Mouse (Mus musculus) lung, embryonic 14.5 days (tissue): ENCODE results near the gene Cry1. TPM values are rescaled to one million over a fixed set of nuclear protein-coding genes. Genes with fewer than 3 reads are reported as not detected.
A peak's percentile ranks its signal among the peaks of the same experiment; 100 is the strongest.

ENCODE experiments used
- ATAC-seq: fragments of 200-750 bp; cut with Nextera tagmentation; 2 replicates; pipeline ENCODE4 v1.8.0; 2017; ENCODE audit warnings: mild to moderate bottlenecking, moderate TSS enrichment, moderate library complexity; ENCODE audit not compliant: insufficient read depth
- DNase-seq: peaks from one replicate; pipeline ENCODE4 v3.0.0-alpha.2; 2015
- H3K27ac ChIP-seq: fragments of 300-500 bp; sonication (generic); 2 replicates; pipeline ENCODE4 v1.5.1; 2014; ENCODE audit warnings: low read depth, mild to moderate bottlenecking, moderate library complexity
- H3K27me3 ChIP-seq: fragments of 300-500 bp; sonication (generic); 2 replicates; pipeline ENCODE4 v1.6.1; 2014; ENCODE audit warnings: low read length, control low read depth; ENCODE audit not compliant: insufficient read depth
- H3K36me3 ChIP-seq: fragments of 300-500 bp; sonication (generic); 2 replicates; pipeline ENCODE4 v1.6.1; 2014; ENCODE audit warnings: control low read depth; ENCODE audit not compliant: insufficient read depth
- H3K4me1 ChIP-seq: fragments of 300-500 bp; sonication (generic); 2 replicates; pipeline ENCODE4 v1.6.1; 2014; ENCODE audit warnings: antibody characterized with exemption, control low read depth; ENCODE audit not compliant: insufficient read depth
- H3K4me2 ChIP-seq: fragments of 300-500 bp; sonication (generic); 2 replicates; pipeline ENCODE4 v1.6.1; 2014; ENCODE audit warnings: mild to moderate bottlenecking
- H3K4me3 ChIP-seq: fragments of 300-500 bp; sonication (generic); 2 replicates; pipeline ENCODE4 v1.5.1; 2014; ENCODE audit warnings: low read depth, low read length
- H3K9ac ChIP-seq: fragments of 300-500 bp; sonication (generic); 2 replicates; pipeline ENCODE4 v1.6.1; 2014
- H3K9me3 ChIP-seq: fragments of 300-500 bp; sonication (generic); 2 replicates; pipeline ENCODE4 v1.6.1; 2016; ENCODE audit warnings: low read depth, low read length, control low read depth
- CTCF ChIP-seq: IDR thresholded peaks from 2 replicates; pipeline ENCODE4 v1.5.1; 2016; ENCODE audit warnings: antibody characterized with exemption, low read depth
- WGBS: fragments of 180-500 bp; shearing (Covaris S2); extraction: QIAGEN DNeasy Blood & Tissue Kit; methylation state at CpG from one replicate; pipeline ENCODE4 v1.1.7; 2014; 5-methylcytosine and 5-hydroxymethylcytosine counted together
- polyA plus RNA-seq: library from polyadenylated mRNA; unstranded; fragments of >200 nt; fragmentation: Nextera tagmentation; extraction: Ambion mirVana; gene quantifications from 2 replicates; pipeline ENCODE4 v1.2.1, GENCODE M21; 2014

Cry1 gene
- polyA plus RNA-seq, 1 experiment from 2014 or later: 34.6 TPM

DNA sequence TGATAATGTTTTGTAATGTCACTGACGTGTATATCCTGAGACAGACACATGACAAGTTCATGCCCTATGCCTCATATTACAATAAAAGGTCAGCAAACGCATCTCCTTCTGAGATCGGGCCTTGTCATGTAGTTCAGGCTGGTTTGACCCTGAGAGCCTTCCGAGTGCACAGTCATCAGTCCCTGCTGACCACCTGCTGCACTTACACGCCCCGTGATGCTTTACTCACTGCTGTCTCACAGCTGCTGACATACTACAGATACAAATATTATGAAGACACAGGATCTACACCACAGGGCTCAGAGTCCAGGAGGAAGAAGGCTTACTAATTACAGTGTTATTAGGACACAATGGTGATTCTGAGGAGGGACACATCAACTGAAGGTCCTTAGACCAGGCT is 48.3 kb downstream of the Cry1 start:
- DNase-seq (no peak), ATAC-seq (no peak)
- Histone ChIP-seq H3K36me3 (peaks cover 16% of the 10 kb centered on the region; the same call in 1 of the 2 replicates), H3K27me3 (no peaks in the 10 kb centered on the region), H3K27ac (no peak overlapping the region), H3K4me1 (no peaks in the 10 kb centered on the region), H3K9me3 (no peaks in the 10 kb centered on the region), H3K4me3 (no peak overlapping the region), H3K4me2 (no peak overlapping the region), H3K9ac (no peak overlapping the region)
- WGBS: 78% methylated on average over 6 of the region's 6 CpGs
- TF ChIP-seq CTCF: no peak

GRCm38 (mm10) chr10:85128453-85128852 is 56.4 kb downstream of the Cry1 start:
- Histone ChIP-seq H3K36me3 (peaks cover 6% of the 10 kb centered on the region; the same call in 1 of the 2 replicates), H3K27ac (no peak overlapping the region), H3K27me3 (no peaks in the 10 kb centered on the region), H3K9me3 (no peaks in the 10 kb centered on the region), H3K9ac (no peak overlapping the region), H3K4me3 (peak overlapping the region; percentile 59), H3K4me2 (peak overlapping the region; percentile 61), H3K4me1 (0 out of 2 replicates have a peak, but pooled peaks cover 4% of the 10 kb centered on the region)
- ATAC-seq (peak; percentile 32; the same call in 1 of the 2 replicates), DNase-seq (peak; percentile 63)
- 17% methylated on average over 7 of the region's 7 CpGs for WGBS
- TF ChIP-seq CTCF: no peak

- peak within 1 kb of the TSS; percentile 62 for H3K9ac ChIP-seq
- H3K4me3 ChIP-seq: peak within 1 kb of the TSS; percentile 59
- TF ChIP-seq CTCF: peak; percentile 40; the same call in 1 of the 2 replicates
- ATAC-seq (peak; percentile 100), DNase-seq (peak; percentile 98)
- no peak within 1 kb of the TSS for H3K27ac ChIP-seq
- no peaks in the 10 kb centered on the region for H3K27me3 ChIP-seq
- H3K4me2 ChIP-seq: peak within 1 kb of the TSS; percentile 61
- H3K4me1 ChIP-seq: 0 out of 2 replicates have a peak, but pooled peaks cover 4% of the 10 kb centered on the region
- peaks cover 6% of the 10 kb centered on the region; the same call in 1 of the 2 replicates for H3K36me3 ChIP-seq
- H3K9me3 ChIP-seq: no peaks in the 10 kb centered on the region
- 8% methylated on average over 20 of the region's 20 CpGs for WGBS
These were observed 57.2 kb downstream of the Cry1 start, which contains the start of gene Mterf2 for GRCm38 (mm10) chr10:85127395-85128287. TSS of gene Mterf2 (minus strand) at chr10:85128027.

DNA sequence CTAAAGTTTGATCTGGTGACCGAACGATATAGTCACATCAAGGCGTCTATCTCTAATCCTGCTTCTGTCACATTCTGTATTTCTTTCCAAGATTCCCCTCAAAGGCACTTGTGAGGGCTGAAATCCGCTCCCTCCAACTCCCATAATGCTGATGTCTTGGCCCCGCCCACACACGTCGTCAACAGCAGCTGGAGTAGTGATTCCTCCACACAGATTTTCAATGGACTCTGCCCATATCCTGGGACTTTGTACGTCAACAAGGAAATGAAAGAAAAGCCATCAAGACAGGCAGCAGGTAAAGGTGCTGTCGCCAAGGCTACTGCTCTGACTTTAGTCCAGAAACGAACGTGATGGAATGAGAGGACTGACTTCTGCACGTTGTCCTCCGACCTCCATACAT is 59.7 kb downstream of the Cry1 start:
- Histone ChIP-seq H3K27me3 (no peaks in the 10 kb centered on the region), H3K9me3 (no peaks in the 10 kb centered on the region), H3K4me2 (no peak overlapping the region), H3K4me1 (0 out of 2 replicates have a peak, but pooled peaks cover 4% of the 10 kb centered on the region), H3K4me3 (no peak overlapping the region), H3K9ac (no peak overlapping the region), H3K27ac (no peak overlapping the region), H3K36me3 (peaks cover 23% of the 10 kb centered on the region)
- no peak for TF ChIP-seq CTCF
- 81% methylated on average over 13 of the region's 13 CpGs for WGBS
- ATAC-seq (no peak), DNase-seq (no peak)

GRCm38 (mm10) chr10:85114409-85114808 is 70.5 kb downstream of the Cry1 start:
- 73% methylated on average over 4 of the region's 4 CpGs for WGBS
- Histone ChIP-seq H3K4me2 (no peak overlapping the region), H3K9ac (no peak overlapping the region), H3K4me1 (no peaks in the 10 kb centered on the region), H3K27ac (no peak overlapping the region), H3K4me3 (no peak overlapping the region), H3K27me3 (no peaks in the 10 kb centered on the region), H3K9me3 (no peaks in the 10 kb centered on the region), H3K36me3 (peaks cover 35% of the 10 kb centered on the region)
- TF ChIP-seq CTCF: no peak
- no peak for DNase-seq
- no peak for ATAC-seq

DNA sequence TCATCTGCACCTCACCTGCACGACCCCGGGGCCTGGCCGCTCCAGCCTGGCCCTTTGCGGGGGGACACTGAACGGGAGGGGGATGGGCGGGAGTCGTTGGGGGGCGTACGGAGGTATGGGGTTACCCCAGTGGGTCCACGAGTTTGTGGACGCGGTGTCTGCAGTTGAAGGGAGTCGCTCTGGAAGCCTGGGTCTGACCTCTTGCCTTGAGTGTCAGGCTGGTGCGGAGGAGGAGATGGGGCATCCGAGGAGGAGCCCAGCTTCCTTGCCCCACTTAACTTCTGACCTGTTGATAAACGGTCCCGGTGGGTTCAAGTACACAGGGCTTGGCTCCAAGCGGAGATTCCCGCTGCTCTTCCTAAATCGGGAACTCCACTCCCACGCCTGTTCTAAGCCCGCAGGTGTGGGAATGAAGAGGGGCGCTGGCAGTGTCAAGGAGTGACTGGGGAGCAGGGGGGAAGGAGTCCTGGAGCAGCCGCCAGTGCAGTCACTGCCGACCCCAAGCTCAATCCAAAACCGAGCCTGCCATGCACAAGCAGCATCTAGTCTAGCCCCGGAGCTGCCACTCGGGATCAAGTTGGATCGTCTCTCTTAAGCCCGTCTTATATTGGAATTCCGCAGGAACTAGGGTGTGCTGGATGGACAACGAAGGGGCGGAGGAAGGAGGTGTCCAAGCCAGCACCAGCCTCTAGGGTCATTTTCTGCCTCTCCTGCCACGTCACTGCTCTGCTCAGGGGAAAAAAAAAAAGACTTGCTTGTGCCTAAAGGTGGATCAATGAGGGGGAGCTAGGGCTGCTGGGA is 81.6 kb downstream of the Cry1 start:
- H3K36me3 ChIP-seq: no peaks in the 10 kb centered on the region
- H3K27ac ChIP-seq: peak overlapping the region; percentile 77
- under 1% methylated on average over 34 of the region's 34 CpGs for WGBS
- DNase-seq (peak; percentile 69), ATAC-seq (peak; percentile 52)
- TF ChIP-seq CTCF: 0 out of 2 replicates have a peak, but pooled peaks have one; percentile 19
- no peaks in the 10 kb centered on the region for H3K27me3 ChIP-seq
- H3K4me1 ChIP-seq: no peaks in the 10 kb centered on the region
- H3K9ac ChIP-seq: peak overlapping the region; percentile 94
- peak overlapping the region; percentile 70 for H3K4me2 ChIP-seq
- H3K4me3 ChIP-seq: peak overlapping the region; percentile 82
- no peaks in the 10 kb centered on the region for H3K9me3 ChIP-seq
